Mouse (Mus musculus) embryonic facial prominence, embryonic 14.5 days (tissue): ENCODE results near the gene Gm13199. TPM values are rescaled to one million over a fixed set of nuclear protein-coding genes. Genes with fewer than 3 reads are reported as not detected.

Source experiments
- ATAC-seq: fragments of 200-750 bp; cut with Nextera tagmentation; 2 replicates; pipeline ENCODE4 v1.8.0; 2017; ENCODE audit warnings: low read depth, moderate number of reproducible peaks, moderate TSS enrichment
- DNase-seq: peaks from one replicate; pipeline ENCODE4 v3.0.0-alpha.2; 2015; ENCODE audit warnings: low spot score
- H3K27ac ChIP-seq: fragments of 300-500 bp; sonication (generic); replicated peaks from 2 replicates; pipeline ENCODE4 v1.5.1; 2014; ENCODE audit warnings: low read depth, mild to moderate bottlenecking, low read length, moderate library complexity
- H3K27me3 ChIP-seq: fragments of 300-500 bp; sonication (generic); replicated peaks from 2 replicates; pipeline ENCODE4 v1.6.1; 2014; ENCODE audit warnings: low read length; ENCODE audit not compliant: control insufficient read depth, insufficient read depth
- H3K36me3 ChIP-seq: fragments of 300-500 bp; sonication (generic); 2 replicates; pipeline ENCODE4 v1.6.1; 2014; ENCODE audit warnings: low read length, mixed read lengths; ENCODE audit not compliant: control insufficient read depth, insufficient read depth
- H3K4me1 ChIP-seq: fragments of 300-500 bp; sonication (generic); 2 replicates; pipeline ENCODE4 v1.6.1; 2014; ENCODE audit warnings: antibody characterized with exemption, low read length; ENCODE audit not compliant: control insufficient read depth, insufficient read depth
- H3K4me2 ChIP-seq: fragments of 300-500 bp; sonication (generic); 2 replicates; pipeline ENCODE4 v1.6.1; 2014; ENCODE audit warnings: low read depth, mild to moderate bottlenecking, low read length, moderate library complexity, mixed read lengths
- H3K4me3 ChIP-seq: fragments of 300-500 bp; sonication (generic); 2 replicates; pipeline ENCODE4 v1.5.1; 2014; ENCODE audit warnings: low read depth, mild to moderate bottlenecking, low read length
- H3K9ac ChIP-seq: fragments of 300-500 bp; sonication (generic); 2 replicates; pipeline ENCODE4 v1.6.1; 2014; ENCODE audit warnings: low read depth, mild to moderate bottlenecking, low read length, moderate library complexity, mixed read lengths
- H3K9me3 ChIP-seq: fragments of 300-500 bp; sonication (generic); 2 replicates; pipeline ENCODE4 v1.6.1; 2016; ENCODE audit warnings: low read length; ENCODE audit not compliant: control insufficient read depth
- WGBS: fragments of 180-500 bp; shearing (Covaris S2); extraction: QIAGEN DNeasy Blood & Tissue Kit; methylation state at CpG from one replicate; pipeline ENCODE4 v1.1.7; 2014; 5-methylcytosine and 5-hydroxymethylcytosine counted together
- polyA plus RNA-seq: library from polyadenylated mRNA; unstranded; fragments of >200 nt; fragmentation: Nextera tagmentation; extraction: Ambion mirVana; gene quantifications from 2 replicates; pipeline ENCODE4 v1.2.1, GENCODE M21; 2014

Gene Gm13199
- polyA plus RNA-seq, 1 experiment from 2014 or later, result 1.5 TPM

DNA sequence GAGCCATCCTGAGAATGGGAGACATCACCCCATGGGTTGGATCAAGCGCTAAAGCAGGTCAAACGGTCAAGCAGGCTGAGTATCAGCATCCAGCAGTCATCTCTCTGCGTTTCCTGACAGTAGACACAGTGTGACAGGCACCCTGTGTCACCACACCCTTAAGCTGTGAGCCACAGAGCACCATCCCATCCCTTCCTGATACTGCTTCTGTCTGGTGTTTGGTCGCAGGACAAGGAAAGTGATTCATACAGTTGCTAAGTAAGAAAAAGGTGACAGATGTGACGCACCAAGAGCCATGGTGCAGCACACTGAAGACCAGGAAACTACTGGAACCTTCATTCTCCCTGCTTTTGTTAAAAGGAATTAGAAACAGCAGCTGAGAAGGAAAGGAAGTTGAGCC lies 26.1 kb upstream of the Gm13199 start:
- Histone ChIP-seq H3K4me2 (no peak overlapping the region), H3K27ac (no peak overlapping the region), H3K4me1 (no peaks in the 10 kb centered on the region), H3K9me3 (no peaks in the 10 kb centered on the region), H3K27me3 (no peaks in the 10 kb centered on the region), H3K9ac (no peak overlapping the region), H3K36me3 (peaks cover 64% of the 10 kb centered on the region), H3K4me3 (no peak overlapping the region)
- ATAC-seq, result no peak
- WGBS, result 86% methylated on average over 5 of the region's 5 CpGs
- no peak for DNase-seq

DNA sequence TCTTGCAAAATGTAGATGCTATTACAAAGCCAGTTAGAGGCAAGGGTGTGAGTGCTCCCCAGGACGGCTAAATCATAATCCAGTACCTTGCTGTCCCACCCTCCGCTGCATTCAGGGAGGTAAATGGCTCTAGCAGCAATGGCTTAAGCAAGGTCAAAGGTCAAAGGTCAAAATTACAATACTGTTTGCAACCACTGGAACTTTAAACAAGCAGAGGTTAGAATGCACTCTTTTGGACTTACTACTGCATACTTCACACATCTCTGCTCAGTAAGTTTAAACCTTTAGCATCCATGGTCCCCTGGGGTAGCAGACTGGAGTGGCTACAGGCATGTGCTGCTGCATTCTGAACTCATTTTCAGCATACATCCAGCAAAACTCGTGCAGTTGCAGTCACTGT lies 14.7 kb upstream of the Gm13199 start:
- Histone ChIP-seq H3K9ac (no peak overlapping the region), H3K4me3 (no peak overlapping the region), H3K27me3 (no peaks in the 10 kb centered on the region), H3K9me3 (no peaks in the 10 kb centered on the region), H3K4me1 (no peaks in the 10 kb centered on the region), H3K36me3 (peaks cover 88% of the 10 kb centered on the region), H3K4me2 (no peak overlapping the region), H3K27ac (no peak overlapping the region)
- no peak for DNase-seq
- no peak for ATAC-seq
- WGBS, result 80% methylated on average over 3 of the region's 3 CpGs

DNA sequence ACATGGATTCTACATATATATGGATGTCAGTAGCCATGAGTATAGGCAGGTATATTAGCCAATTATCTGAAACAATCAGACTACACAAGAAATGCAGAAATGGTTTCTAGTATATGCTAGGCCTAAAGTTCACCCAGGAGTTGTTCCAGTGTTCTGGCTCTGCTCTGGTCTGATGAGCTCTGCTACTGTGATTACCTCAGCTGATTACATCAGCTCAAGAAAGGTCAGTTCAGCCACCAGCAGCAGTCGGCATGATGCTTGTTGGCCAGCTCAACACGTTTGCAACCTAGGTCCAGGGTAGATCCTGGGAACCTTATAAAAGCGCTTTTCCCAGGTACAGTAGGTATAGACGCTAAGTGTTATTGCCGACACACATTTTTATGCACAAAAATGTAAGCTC lies 7.0 kb upstream of the Gm13199 start:
- Histone ChIP-seq H3K27ac (no peak overlapping the region), H3K4me2 (no peak overlapping the region), H3K36me3 (peaks cover 79% of the 10 kb centered on the region), H3K9ac (no peak overlapping the region), H3K27me3 (no peaks in the 10 kb centered on the region), H3K9me3 (no peaks in the 10 kb centered on the region), H3K4me1 (no peaks in the 10 kb centered on the region), H3K4me3 (no peak overlapping the region)
- DNase-seq (no peak), ATAC-seq (no peak)
- WGBS, result 93% methylated on average over 5 of the region's 5 CpGs

DNA sequence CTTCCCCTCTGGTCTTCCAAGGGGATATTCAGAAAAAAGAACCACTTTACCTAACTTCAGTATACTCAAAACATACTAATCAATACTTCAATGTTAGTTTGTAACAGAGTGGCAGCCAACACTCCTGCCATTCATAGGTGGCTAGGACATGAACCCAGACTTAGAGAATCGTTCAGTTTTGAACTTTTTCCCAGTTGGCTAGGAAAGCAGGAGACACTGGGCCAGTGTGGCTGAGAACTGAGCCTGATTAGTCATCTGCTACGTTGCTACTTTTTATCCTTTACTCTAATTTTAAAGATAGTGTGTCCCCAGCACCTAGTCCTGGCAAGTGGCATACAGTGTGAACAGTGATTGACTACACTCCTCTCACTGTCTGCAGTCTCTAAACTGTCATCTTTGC lies 4.9 kb upstream of the Gm13199 start:
- DNase-seq (no peak), ATAC-seq (no peak)
- Histone ChIP-seq H3K4me2 (no peak overlapping the region), H3K4me3 (no peak overlapping the region), H3K9ac (no peak overlapping the region), H3K9me3 (no peaks in the 10 kb centered on the region), H3K36me3 (peaks cover 79% of the 10 kb centered on the region), H3K4me1 (no peaks in the 10 kb centered on the region), H3K27me3 (no peaks in the 10 kb centered on the region), H3K27ac (no peak overlapping the region)
- WGBS, result 83% methylated on average over 2 of the region's 2 CpGs

DNA sequence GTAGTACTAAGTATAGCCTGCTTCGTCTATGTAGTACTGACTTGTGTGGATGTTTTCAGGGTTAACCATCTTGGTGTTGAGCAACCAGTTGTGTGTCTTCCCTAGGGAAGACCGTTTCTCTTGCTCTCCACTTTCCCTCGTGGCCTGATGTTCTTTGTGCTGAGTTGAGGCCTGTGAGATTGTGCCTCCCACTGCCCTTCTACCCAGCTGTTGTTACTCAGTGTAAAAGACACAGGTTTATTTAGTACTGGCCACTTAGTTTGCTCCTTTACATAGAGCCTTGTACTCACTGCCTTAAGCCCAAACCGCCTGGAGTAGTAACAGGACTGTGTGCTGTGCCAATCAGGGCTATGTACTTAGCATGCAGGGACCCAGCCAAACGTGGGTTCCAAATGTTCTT lies 10.9 kb downstream of the Gm13199 start:
- WGBS, result 79% methylated on average over 5 of the region's 5 CpGs
- no peak overlapping the region for H3K4me3 ChIP-seq
- H3K9me3 ChIP-seq, result no peaks in the 10 kb centered on the region
- no peak overlapping the region for H3K27ac ChIP-seq
- H3K27me3 ChIP-seq, result no peaks in the 10 kb centered on the region
- DNase-seq, result no peak
- no peak overlapping the region for H3K4me2 ChIP-seq
- no peak for ATAC-seq
- H3K9ac ChIP-seq, result no peak overlapping the region
- H3K36me3 ChIP-seq, result peaks cover 22% of the 10 kb centered on the region; the same call in 1 of the 2 replicates
- no peaks in the 10 kb centered on the region for H3K4me1 ChIP-seq

DNA sequence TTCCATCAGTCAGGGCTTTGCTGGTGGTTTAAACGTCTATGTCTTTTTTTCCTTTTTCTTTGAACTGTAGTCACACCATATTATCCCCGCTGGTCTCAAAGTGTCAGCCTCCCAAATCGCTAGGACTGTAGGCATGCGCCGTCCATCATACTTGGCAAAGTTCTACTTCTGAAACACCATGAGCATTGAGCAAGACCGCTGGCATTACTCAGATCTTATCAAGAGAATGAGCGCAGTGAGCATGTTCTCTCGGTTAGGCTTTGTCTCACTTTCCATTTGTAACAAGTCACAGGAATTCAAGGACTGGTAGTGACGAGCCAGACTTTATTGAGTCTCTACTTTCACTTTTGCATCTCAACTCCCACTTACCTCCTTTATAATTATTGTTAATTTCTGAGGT lies 11.6 kb downstream of the Gm13199 start:
- peaks cover 6% of the 10 kb centered on the region; the same call in 1 of the 2 replicates for H3K4me1 ChIP-seq
- H3K4me2 ChIP-seq, result no peak overlapping the region
- H3K9me3 ChIP-seq, result no peaks in the 10 kb centered on the region
- DNase-seq (no peak), ATAC-seq (no peak)
- H3K36me3 ChIP-seq, result peaks cover 18% of the 10 kb centered on the region; the same call in 1 of the 2 replicates
- H3K27me3 ChIP-seq, result no peaks in the 10 kb centered on the region
- H3K4me3 ChIP-seq, result no peak overlapping the region
- 92% methylated on average over 9 of the region's 9 CpGs for WGBS
- H3K9ac ChIP-seq, result no peak overlapping the region
- H3K27ac ChIP-seq, result no peak overlapping the region

DNA sequence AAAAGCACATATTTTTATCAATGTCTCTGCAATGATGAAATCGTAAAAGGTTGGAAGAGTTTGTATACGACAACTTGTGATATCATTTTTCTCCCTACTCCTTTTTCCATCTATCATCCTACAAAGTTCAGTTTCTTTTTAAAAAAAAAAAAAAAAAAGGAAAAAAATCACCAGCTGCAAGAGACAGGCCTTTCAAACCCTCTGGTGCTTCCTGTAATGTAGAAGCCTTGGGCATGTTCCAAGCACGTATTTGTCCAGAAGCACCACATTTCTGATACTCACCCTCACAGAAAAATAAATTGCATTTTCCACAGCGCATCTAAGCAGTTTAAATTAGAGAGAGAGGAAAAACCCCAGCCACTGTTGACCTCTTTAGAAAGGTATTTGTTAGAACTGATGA lies 16.9 kb downstream of the Gm13199 start:
- peak; percentile 57 for DNase-seq
- peaks cover 23% of the 10 kb centered on the region for H3K36me3 ChIP-seq

DNA sequence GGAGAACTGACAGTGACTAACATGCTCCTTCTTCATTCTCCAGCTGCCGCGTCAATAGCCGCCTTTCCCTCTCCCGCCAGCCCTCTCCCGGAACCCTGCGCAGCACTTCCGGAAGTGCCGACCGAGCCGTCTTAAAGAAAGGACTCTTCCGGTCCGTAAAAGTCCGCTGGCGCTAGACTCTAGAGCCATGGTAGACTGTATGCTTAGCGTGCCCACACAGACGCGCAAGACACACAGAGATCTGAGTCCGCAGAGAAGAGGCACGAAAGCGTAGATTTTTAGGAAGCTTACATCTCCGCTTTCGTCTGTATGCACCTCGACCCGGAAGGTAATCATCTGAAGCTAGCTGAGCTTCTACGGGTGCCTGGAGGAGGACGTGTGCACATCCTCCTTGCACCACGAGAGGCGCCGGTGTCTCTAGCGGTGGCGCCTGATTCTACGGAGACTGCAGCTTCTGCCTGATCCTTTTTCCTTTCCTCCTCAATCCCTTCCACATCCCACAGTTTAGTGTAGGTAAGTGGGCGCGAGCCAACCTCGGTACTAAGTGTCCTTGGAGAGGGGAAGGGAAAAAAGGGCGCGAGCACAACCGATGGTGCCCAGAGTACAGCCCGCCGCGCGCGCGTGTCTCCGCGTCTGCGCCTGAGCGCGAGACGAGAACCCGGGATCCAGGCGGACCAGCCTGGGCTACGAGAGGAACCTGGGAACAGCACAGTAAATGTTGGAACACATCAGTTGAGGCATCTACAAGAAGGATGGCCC lies 17.7 kb downstream of the Gm13199 start, which contains the start of the genes Nudt5 and Cdc123:
Nudt5 (plus strand) TSS at position 147 of the 759 bp plus-strand sequence.
Cdc123 (minus strand) TSS at position 292 of the 759 bp plus-strand sequence.
- DNase-seq (peak; percentile 98), ATAC-seq (peak; percentile 97)
- Histone ChIP-seq H3K36me3 (peaks cover 31% of the 10 kb centered on the region), H3K4me3 (peak within 1 kb of the TSS; percentile 77), H3K4me1 (peaks cover 12% of the 10 kb centered on the region), H3K9me3 (no peaks in the 10 kb centered on the region), H3K27ac (peak within 1 kb of the TSS; percentile 88), H3K27me3 (no peaks in the 10 kb centered on the region), H3K9ac (peak within 1 kb of the TSS; percentile 89), H3K4me2 (peak within 1 kb of the TSS; percentile 74)
- WGBS, result under 1% methylated on average over 53 of the region's 53 CpGs

More for the DNA sequence above, 16.9 kb downstream of the Gm13199 start:
- peak overlapping the region; percentile 88 for H3K27ac ChIP-seq
- peaks cover 12% of the 10 kb centered on the region for H3K4me1 ChIP-seq
- 21% methylated on average over 4 of the region's 4 CpGs for WGBS
- no peak for ATAC-seq
- peak overlapping the region; percentile 89 for H3K9ac ChIP-seq
- no peaks in the 10 kb centered on the region for H3K9me3 ChIP-seq
- H3K27me3 ChIP-seq, result no peaks in the 10 kb centered on the region
- peak overlapping the region; percentile 77 for H3K4me3 ChIP-seq
- peak overlapping the region; percentile 74 for H3K4me2 ChIP-seq
